Comparison of ENCODE assay signal across 21 mouse cellular contexts in the genomic region with DNA sequence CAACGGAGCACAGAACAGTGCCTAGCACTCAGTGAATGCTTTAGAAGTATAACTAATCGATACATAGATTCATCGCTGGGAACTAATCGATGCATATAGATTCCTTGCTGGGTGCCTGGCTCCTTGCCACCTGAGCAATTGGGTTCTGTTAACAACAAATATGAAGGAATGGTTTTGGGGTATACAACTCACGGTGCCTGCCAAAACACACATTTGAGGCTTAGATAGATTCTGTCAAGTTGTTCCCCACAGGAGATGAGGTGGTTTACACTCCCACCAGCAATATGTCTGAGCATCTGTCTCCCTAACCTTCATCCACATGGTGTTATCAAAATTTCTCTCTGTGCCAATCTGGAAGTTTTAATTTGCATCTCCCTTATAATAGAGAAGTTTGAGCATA. TPM values are rescaled to one million over a fixed set of nuclear protein-coding genes. Genes with fewer than 3 reads are reported as not detected.
DNase-seq lines count a peak whose midpoint lies in the region; ATAC-seq and TF ChIP-seq lines count a peak whose summit lies in the region.
"Had no signal": no experiment of that assay in that cellular context is flagged by ENCODE, and none has a peak within 500 bp of the region (broad histone marks: within the 10 kb centered on the region; RNA-seq: fewer than 3 reads in every experiment).

No protein-coding gene starts in this region.

- peaks cover 13% of the 10 kb centered on the region for H3K4me1 ChIP-seq in kidney, embryonic 16.5 days (ENCODE audit: insufficient read depth, low read length)
- 0 out of 2 replicates have a peak, but pooled peaks cover 2% of the 10 kb centered on the region for H3K4me1 ChIP-seq in stomach, postnatal 0 days (replicated peaks; ENCODE audit: control insufficient read depth, insufficient read depth)

- DNase-seq in left cerebral cortex, adult 18-20 months (ENCODE audit: low spot score in 2 of 2): peak; percentile 56 to 76
- no peak for DNase-seq in left cerebral cortex, adult 11 months (ENCODE audit: low spot score)
- peak; percentile 76 to 85 for DNase-seq in layer of hippocampus, adult 8-10 months (ENCODE audit: low spot score in 2 of 2)
- peak; percentile 64 to 90 for DNase-seq in left cerebral cortex, postnatal 25 days (ENCODE audit: low spot score in 2 of 2)
- peak; percentile 85 for DNase-seq in telencephalon, adult 2 months (ENCODE audit: low read depth, low spot score)
- DNase-seq in spleen, postnatal 4 days (ENCODE audit: low spot score in 2 of 2): no peak
- no peak for DNase-seq in stomach, postnatal 0 days (ENCODE audit: low spot score)
- DNase-seq: B cell, adult 2 months; cerebellum, adult 18-20 months; heart, postnatal 4 days; kidney, adult 9 months; liver; lung, adult 18-20 months; lung, postnatal 36 days; thymus, postnatal 4 days had no signal

- H3K9me3 ChIP-seq in kidney, embryonic 16.5 days (ENCODE audit: low read length): no peaks in the 10 kb centered on the region
- no peaks in the 10 kb centered on the region for H3K9me3 ChIP-seq in stomach, postnatal 0 days (ENCODE audit: control insufficient read depth, low read length)
- H3K9me3 ChIP-seq: midbrain, embryonic 12.5 days; stomach, embryonic 15.5 days had no signal

- no peak for ATAC-seq in kidney, embryonic 16.5 days (ENCODE audit: low FRiP score, low TSS enrichment)
- ATAC-seq in stomach, postnatal 0 days (ENCODE audit: low FRiP score, low TSS enrichment): no peak
- ATAC-seq: Patski had no signal

- H3K27ac ChIP-seq in kidney, embryonic 16.5 days (ENCODE audit: low read length): no peak overlapping the region
- no peak overlapping the region for H3K27ac ChIP-seq in stomach, postnatal 0 days (replicated peaks)
- H3K27ac ChIP-seq: embryonic facial prominence, embryonic 13.5 days; heart, embryonic 13.5 days; midbrain, embryonic 12.5 days; stomach, embryonic 15.5 days had no signal

- no peak overlapping the region for H3K9ac ChIP-seq in kidney, embryonic 16.5 days (replicated peaks; ENCODE audit: low read length)
- no peak overlapping the region for H3K9ac ChIP-seq in stomach, postnatal 0 days (ENCODE audit: low read length)
- H3K9ac ChIP-seq: embryonic facial prominence, embryonic 13.5 days; heart, embryonic 13.5 days; midbrain, embryonic 12.5 days; stomach, embryonic 15.5 days had no signal

- WGBS in kidney, embryonic 16.5 days: 97% methylated on average over 5 of the region's 5 CpGs
- whole genome bisulfite sequencing in stomach, postnatal 0 days: 89% methylated on average over 5 of the region's 5 CpGs

- no peaks in the 10 kb centered on the region for H3K27me3 ChIP-seq in kidney, embryonic 16.5 days (ENCODE audit: insufficient read depth, low read length)
- no peaks in the 10 kb centered on the region for H3K27me3 ChIP-seq in stomach, postnatal 0 days (ENCODE audit: control insufficient read depth, insufficient read depth, low read length)
- H3K27me3 ChIP-seq: embryonic facial prominence, embryonic 13.5 days; heart, embryonic 13.5 days; midbrain, embryonic 12.5 days; Patski; stomach, embryonic 15.5 days had no signal

- TF ChIP-seq EP300 in stomach, postnatal 0 days (optimal IDR thresholded peaks at IDR 0.05): no peak

- intact Hi-C loops in left cerebral cortex, postnatal 25 days (cut with DNase I): no loop called here

- no peak overlapping the region for H3K4me3 ChIP-seq in kidney, embryonic 16.5 days (ENCODE audit: low read length)
- H3K4me3 ChIP-seq in stomach, postnatal 0 days (ENCODE audit: low read depth, low read length): no peak overlapping the region
- H3K4me3 ChIP-seq: embryonic facial prominence, embryonic 13.5 days; heart, embryonic 13.5 days; midbrain, embryonic 12.5 days; stomach, embryonic 15.5 days had no signal

- no peak overlapping the region for H3K4me2 ChIP-seq in kidney, embryonic 16.5 days (replicated peaks; ENCODE audit: low read depth, low read length)
- H3K4me2 ChIP-seq in stomach, postnatal 0 days (replicated peaks; ENCODE audit: low read depth): no peak overlapping the region
- H3K4me2 ChIP-seq: embryonic facial prominence, embryonic 13.5 days; heart, embryonic 13.5 days; midbrain, embryonic 12.5 days; stomach, embryonic 15.5 days had no signal

- H3K36me3 ChIP-seq in kidney, embryonic 16.5 days (ENCODE audit: insufficient read depth, low read length): no peaks in the 10 kb centered on the region
- H3K36me3 ChIP-seq in stomach, postnatal 0 days (ENCODE audit: control insufficient read depth, insufficient read depth, low read length): no peaks in the 10 kb centered on the region
- H3K36me3 ChIP-seq: embryonic facial prominence, embryonic 13.5 days; heart, embryonic 13.5 days; midbrain, embryonic 12.5 days; stomach, embryonic 15.5 days had no signal

- TF ChIP-seq CTCF in stomach, postnatal 0 days (IDR thresholded peaks at IDR 0.05; ENCODE audit: low read depth): no peak

RNA-seq across cellular contexts. Expression of a gene that starts 10.7 kb away (rescaled TPM):
- 10 to 100 TPM; 44.1 to 49.8 TPM for total RNA-seq in left cerebral cortex, adult 18-20 months (2021)
- 10 to 100 TPM; 39.2 to 51.2 (median 41.8) TPM for total RNA-seq in layer of hippocampus, adult 8-10 months (2022)
- total RNA-seq in left cerebral cortex, postnatal 25 days (2021): 10 to 100 TPM; 39.7 to 41.5 TPM
- 191 and 202 TPM in 2 replicates for polyA plus RNA-seq in kidney, embryonic 16.5 days (2015; fragmentation: Nextera tagmentation; extraction: Ambion mirVana)
- 57.1 and 59.6 TPM in 2 replicates for polyA plus RNA-seq in stomach, postnatal 0 days (2015; fragmentation: Nextera tagmentation; extraction: Ambion mirVana)

Comparison
In these comparisons a context has a peak if more than half of its experiments do, and no peak if none do; other contexts are left out.
1. DNase-seq: peak in left cerebral cortex, adult 18-20 months (2 of 2), layer of hippocampus, adult 8-10 months (2 of 2), left cerebral cortex, postnatal 25 days (2 of 2) and telencephalon, adult 2 months (single experiment); none in left cerebral cortex, adult 11 months (single experiment), spleen, postnatal 4 days (0 of 2) and stomach, postnatal 0 days (single experiment).